Mouse (Mus musculus): ENCODE results near the gene Chrnb2.

- no peak for TF ChIP-seq CTCF (IDR thresholded peaks at IDR 0.05; ENCODE audit: control insufficient read depth, insufficient read depth, insufficient read length)
- TF ChIP-seq MAX (IDR thresholded peaks at IDR 0.05): no peak
- no peak for TF ChIP-seq CEBPB (IDR thresholded peaks at IDR 0.05; ENCODE audit: low read depth)
- no peak for TF ChIP-seq USF1 (IDR thresholded peaks at IDR 0.05; ENCODE audit: low read depth)
- TF ChIP-seq MYOD1 (IDR thresholded peaks at IDR 0.05; ENCODE audit: control insufficient read depth, insufficient read length, low read depth): no peak
Measured at GRCm38 (mm10) chr3:89798518-89798917, 34.1 kb upstream of the Chrnb2 start.
